Mouse (Mus musculus): Measurements from ENCODE around the gene Vmn2r93.

The Vmn2r93 gene

GRCm38 (mm10) chr17:18297799-18298198 lies at the start of gene Vmn2r93:
Gene Vmn2r93 (plus strand): TSS chr17:18298099.
- ATAC-seq (ENCODE audit: low TSS enrichment): no peak

GRCm38 (mm10) chr17:18277656-18278055 lies 20.2 kb upstream of the Vmn2r93 start, which contains the start of gene Vmn2r94:
Gene Vmn2r94 (minus strand): TSS chr17:18277756.
- no peak for ATAC-seq (ENCODE audit: low TSS enrichment)

- ATAC-seq (ENCODE audit: low TSS enrichment): no peak
These were observed 25.1 kb downstream of the Vmn2r93 start for GRCm38 (mm10) chr17:18323031-18323430.

DNA sequence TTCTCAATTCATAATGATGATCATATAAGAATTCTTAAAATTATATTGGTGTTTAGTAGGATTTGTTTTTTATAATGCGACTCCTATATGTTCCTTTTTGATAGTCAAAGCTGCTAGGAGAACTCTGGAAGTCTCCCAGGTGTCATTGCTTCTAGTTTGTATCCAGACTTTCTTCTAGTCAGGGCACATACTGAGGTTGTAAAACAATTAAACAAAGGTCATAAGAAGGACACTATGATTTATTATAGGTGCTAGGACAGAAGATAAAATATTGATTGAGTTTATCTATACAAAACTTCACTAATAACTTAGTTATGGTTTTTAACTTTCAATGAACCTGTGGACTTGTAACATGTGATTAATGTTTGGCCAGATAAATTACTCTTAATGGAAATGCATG lies 62.1 kb downstream of the Vmn2r93 start:
- ATAC-seq (ENCODE audit: low TSS enrichment): no peak

DNA sequence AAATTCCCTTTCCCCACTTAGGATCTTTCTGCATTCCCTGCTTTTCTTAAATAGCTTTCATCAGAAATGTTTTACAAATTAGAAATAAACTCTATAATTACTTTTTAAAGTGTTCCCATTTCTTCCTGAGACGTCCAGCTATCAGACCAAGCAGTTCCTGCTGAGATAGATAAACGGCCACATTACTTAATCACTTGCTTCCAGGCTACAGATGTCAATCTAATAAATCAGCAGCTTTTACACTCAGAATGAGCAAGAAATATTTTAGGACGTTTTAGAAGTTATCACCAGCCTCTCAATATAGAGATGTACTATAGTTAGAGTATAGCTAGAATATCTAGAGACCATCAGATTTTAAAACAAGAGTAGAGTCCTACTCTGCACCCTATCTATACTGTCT lies 62.7 kb downstream of the Vmn2r93 start:
- no peak for ATAC-seq (ENCODE audit: low TSS enrichment)

Measured in frontal cortex, adult (tissue).